Mouse (Mus musculus) gastrocnemius, postnatal 36 days (tissue): ENCODE measurements around the gene Olfr1440. TPM values are rescaled to one million over a fixed set of nuclear protein-coding genes. Genes with fewer than 3 reads are reported as not detected.
A peak's percentile ranks its signal among the peaks of the same experiment; 100 is the strongest.

Source experiments
- DNase-seq, 2 experiments: peaks; one replicate each; pipeline ENCODE4 v3.0.0; 2022
- intact Hi-C: fragments of 180-260 bp; cut with DNase I; formaldehyde crosslinking; loops from one replicate; pipeline ENCODE4 v1.15.1; 2025
- long read RNA-seq, 2 experiments: library from polyadenylated mRNA; stranded (forward); transcript quantifications; one replicate each; pipeline ENCODE4 v2.0.0; 2021
- total RNA-seq, 2 experiments: library from RNA; stranded (reverse); gene quantifications; 2 replicates each; pipeline ENCODE4 v1.2.3; 2021

The Olfr1440 gene
- not detected for total RNA-seq
- long read RNA-seq, experiment 1 = 0 reads
- long read RNA-seq, experiment 2 = 0 reads

GRCm38 (mm10) chr19:12386979-12387378, at the start of gene Olfr1440:
Gene Olfr1440, plus strand, starts transcription at chr19:12387279.
- intact Hi-C loops = no loop called here
- no peak for DNase-seq

GRCm38 (mm10) chr19:12373004-12373403, 14.1 kb upstream of the Olfr1440 start:
- intact Hi-C loops = no loop called here
- no peak for DNase-seq

DNA sequence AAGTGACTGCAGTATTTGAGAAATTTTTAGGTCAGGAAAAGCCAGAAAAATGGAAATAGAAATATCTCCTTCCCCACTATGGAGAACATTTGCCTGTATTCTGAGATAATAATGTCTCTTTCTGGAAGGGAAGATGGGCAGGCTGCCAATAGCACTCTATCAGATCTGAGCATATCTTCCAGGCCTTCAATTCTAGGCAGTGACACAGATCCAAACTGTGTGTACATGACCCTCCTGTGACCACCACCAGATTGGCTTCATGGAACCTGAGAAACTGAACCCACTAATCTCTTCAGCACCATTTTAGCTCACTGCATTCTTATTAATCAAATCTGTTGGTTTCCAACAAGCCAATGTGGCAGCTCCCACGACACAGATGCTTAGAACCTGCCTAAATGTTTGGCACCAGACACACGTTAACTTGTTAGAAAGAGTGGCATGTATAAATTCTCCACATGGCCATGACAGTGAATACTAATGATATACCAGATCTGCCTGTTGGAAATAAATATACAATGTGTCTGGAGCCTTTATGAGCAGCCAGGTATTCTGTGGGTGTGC, 12.5 kb upstream of the Olfr1440 start:
- no peak for DNase-seq
- intact Hi-C loops = no loop called here

- no peak for DNase-seq
- intact Hi-C loops = no loop called here
These were observed 26.7 kb downstream of the Olfr1440 start for GRCm38 (mm10) chr19:12413737-12414136.

- intact Hi-C loops = no loop called here
These were observed 30.3 kb downstream of the Olfr1440 start, which contains the start of gene Olfr1441 for GRCm38 (mm10) chr19:12417361-12417760. Gene Olfr1441, plus strand, starts transcription at chr19:12417433.

GRCm38 (mm10) chr19:12418312-12418711, 31.2 kb downstream of the Olfr1440 start:
- DNase-seq = no peak
- intact Hi-C loops = no loop called here

More at GRCm38 (mm10) chr19:12417361-12417760, 30.3 kb downstream of the Olfr1440 start, which contains the start of gene Olfr1441:
- no peak for DNase-seq

DNA sequence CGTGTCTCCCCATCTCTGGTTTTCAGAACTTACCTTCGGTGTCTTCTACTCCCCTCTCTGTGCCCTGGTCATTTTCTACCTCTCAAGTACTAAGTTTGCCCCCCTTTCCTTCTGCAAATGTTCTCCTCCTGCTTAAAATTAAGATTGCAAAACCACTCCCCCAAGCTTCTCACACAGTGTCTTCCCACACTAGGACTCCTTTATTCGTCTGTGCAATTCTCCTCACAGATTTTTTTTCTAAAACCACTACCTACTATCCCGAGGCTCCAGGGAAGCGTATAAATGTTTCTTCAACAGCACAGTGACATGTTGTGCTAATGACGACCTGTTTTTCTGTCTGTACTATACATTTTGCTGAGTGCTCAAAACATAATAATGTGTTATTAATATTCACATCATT, 33.5 kb downstream of the Olfr1440 start:
- intact Hi-C loops = no loop called here
- no peak for DNase-seq

GRCm38 (mm10) chr19:12421680-12422079, 34.6 kb downstream of the Olfr1440 start:
- intact Hi-C loops = no loop called here
- no peak for DNase-seq

DNA sequence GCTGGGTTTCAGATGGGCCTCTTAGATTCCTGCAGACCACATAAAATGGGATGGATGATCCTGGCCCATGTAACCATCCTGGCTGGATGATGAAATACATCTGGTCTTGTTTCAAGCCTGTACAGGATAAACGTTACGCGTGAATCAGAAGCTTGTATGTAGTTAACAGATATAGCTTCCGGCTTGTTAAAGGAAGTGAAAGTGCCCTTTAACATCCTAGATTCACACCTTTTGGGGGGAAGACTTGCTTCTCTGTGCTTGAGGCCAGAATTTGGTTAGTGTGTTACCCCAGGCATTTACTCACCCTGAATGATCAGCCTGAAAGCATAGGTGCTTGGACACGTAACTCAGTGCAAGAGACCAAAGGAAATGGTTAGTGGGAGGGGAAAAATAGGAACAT, 40.0 kb downstream of the Olfr1440 start:
- no peak for DNase-seq
- intact Hi-C loops = no loop called here

GRCm38 (mm10) chr19:12427605-12428004, 40.5 kb downstream of the Olfr1440 start, which contains the start of gene Pfpl:
Gene Pfpl, plus strand, starts transcription at chr19:12427905.
- intact Hi-C loops = no loop called here
- DNase-seq = no peak

- DNase-seq = peak in 1 of 2 experiments; percentile 17
- intact Hi-C loops = loop anchor here (10.0 kb wide), 2 partner anchors 162 to 298 kb away; partner anchors contain the start of gene Gm4952
These were observed 46.0 kb downstream of the Olfr1440 start for GRCm38 (mm10) chr19:12433033-12433432.

DNA sequence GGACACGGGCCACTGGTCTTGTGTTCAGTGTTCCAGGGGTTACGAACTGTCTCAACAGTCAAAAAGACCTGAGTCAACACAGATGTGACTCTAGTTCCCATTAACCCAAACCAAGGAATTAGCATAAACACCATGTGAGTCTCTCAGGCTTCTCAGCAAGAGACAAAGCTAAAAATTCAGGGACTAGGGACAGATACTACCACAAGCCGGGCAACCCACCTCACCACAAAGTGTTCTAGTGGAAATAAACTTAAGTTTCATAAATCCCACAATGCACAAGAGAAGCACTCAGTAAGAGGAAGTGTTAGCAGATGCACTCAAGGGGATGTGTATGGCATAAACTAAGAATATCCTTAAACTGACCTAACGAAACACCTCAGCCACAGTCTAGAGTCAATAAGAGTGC, 47.9 kb downstream of the Olfr1440 start:
- DNase-seq = no peak
- intact Hi-C loops = loop anchor here (10.0 kb wide), 2 partner anchors 160 to 300 kb away; partner anchors contain the start of gene Gm4952

GRCm38 (mm10) chr19:12435750-12436524, 48.9 kb downstream of the Olfr1440 start:
- intact Hi-C loops = loop anchor here (10.0 kb wide), 2 partner anchors 159 to 301 kb away; partner anchors contain the start of gene Gm4952
- no peak for DNase-seq

DNA sequence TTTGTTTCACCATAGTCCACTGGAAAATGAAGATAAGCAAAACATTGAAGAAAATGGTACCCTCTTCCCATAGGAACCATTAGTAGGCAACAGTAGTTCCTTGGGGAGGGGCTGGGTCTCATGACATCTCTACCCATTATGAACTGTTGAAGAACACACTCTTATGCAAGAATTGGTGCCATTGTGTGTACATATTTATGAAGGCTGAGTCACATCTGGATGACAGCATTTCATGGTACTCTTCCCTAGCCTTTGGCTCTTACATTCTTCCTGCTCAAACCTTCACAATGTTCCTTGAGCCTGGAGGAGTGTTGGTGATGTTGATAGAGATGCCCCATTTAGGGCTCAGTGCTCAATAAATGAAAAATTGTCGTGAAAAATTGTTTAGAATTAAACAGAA, 52.5 kb downstream of the Olfr1440 start:
- no peak for DNase-seq
- intact Hi-C loops = loop anchor here (10.0 kb wide), 2 partner anchors 155 to 305 kb away; partner anchors contain the start of gene Gm4952

DNA sequence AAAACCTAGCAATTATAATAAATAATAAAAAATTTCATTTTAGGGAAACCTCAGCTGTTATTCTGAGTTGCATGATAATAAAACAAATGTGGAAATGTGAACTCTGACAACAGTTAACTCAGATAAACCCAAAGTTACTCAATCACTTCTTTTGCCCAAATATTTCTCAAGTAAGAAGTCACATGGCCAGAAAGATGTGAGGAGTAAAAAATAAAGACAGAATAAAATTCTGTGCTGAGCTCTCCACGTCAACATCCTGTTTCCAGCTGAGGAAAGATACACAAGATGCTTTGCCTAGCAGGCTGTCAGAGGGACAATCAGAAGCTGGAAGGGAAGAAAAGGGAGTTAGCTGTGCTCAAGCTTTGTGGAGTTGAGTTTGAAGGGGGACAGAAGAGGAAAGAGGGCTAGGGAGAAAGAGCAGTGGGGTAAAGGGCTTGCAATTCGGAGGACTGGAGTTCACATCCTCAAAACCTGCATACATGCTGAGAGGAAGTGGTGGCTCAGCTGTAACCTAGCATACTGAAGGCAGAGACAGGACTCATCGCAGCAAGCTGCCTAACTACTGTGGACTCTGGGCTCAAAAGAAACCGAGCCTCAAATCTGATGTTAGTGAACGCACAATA, 53.1 kb downstream of the Olfr1440 start:
- intact Hi-C loops = no loop called here
- no peak for DNase-seq

DNA sequence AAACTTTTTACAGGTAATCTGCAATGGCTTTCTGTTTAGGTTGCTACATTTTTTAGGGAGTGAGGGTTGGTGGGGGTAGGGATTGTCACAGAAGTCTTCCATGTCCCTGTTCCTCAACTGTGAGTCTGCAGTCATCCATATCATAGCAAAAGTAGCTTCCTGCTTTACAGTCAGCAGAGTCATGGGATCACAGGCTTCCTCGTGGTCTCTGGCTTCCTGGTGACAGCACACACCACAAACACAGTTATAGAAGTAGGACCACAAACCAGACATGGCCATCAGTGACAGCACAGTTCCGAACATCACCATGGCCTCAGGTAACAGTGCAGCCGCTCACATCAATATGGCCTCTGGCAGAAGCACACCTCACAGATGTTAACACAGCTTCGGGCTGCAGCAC, 55.5 kb downstream of the Olfr1440 start:
- no peak for DNase-seq
- intact Hi-C loops = no loop called here

DNA sequence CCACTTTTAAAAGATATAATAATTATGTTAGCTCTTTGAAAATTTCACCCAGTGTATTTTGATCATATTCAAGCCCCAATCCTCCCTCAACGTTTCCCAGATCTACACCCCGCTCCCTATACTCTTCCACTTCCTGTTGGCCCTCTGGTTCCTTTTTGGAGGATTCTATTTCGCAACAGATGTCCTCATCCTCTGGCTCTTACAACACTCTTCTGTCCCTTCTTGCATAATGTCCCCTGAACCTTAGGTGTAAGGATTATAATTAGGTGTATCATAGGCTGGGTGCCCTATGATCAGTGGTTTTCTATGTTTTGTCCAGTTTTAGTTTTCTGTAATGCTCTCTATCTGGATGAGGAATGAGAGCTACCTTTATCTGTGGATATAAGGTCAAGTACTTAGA, 57.9 kb downstream of the Olfr1440 start:
- intact Hi-C loops = no loop called here
- no peak for DNase-seq
